Mouse (Mus musculus) cerebellum, postnatal 25 days (tissue): ENCODE measurements around the gene Acvr1c.

ENCODE experiments used
- DNase-seq, 2 experiments: peaks; one replicate each; pipeline ENCODE4 v3.0.0; 2021; ENCODE audit warnings: mixed read lengths in 2 of 2

Gene Acvr1c

GRCm38 (mm10) chr2:58357414-58358131 is at the start of gene Acvr1c:
Gene Acvr1c (minus strand): TSS chr2:58357895.
- DNase-seq, result peak; percentile 51 to 75

- no peak for DNase-seq
Measured at GRCm38 (mm10) chr2:58403481-58403880, 45.8 kb upstream of the Acvr1c start.

GRCm38 (mm10) chr2:58388601-58389000 is 30.9 kb upstream of the Acvr1c start:
- no peak for DNase-seq

- no peak for DNase-seq
Measured at GRCm38 (mm10) chr2:58380020-58380419, 22.3 kb upstream of the Acvr1c start.

GRCm38 (mm10) chr2:58379475-58379874 is 21.8 kb upstream of the Acvr1c start:
- DNase-seq, result no peak

- no peak for DNase-seq
Measured at GRCm38 (mm10) chr2:58377417-58378130, 19.9 kb upstream of the Acvr1c start.

GRCm38 (mm10) chr2:58366196-58366595 is 8.5 kb upstream of the Acvr1c start:
- no peak for DNase-seq

GRCm38 (mm10) chr2:58361361-58362046 is 3.8 kb upstream of the Acvr1c start:
- DNase-seq, result no peak

- DNase-seq, result no peak
Measured at GRCm38 (mm10) chr2:58358132-58358460, 401 bp upstream of the Acvr1c start.

- peak; percentile 41 to 43 for DNase-seq
Measured at GRCm38 (mm10) chr2:58357068-58357413, 654 bp downstream of the Acvr1c start.

GRCm38 (mm10) chr2:58354389-58354788 is 3.3 kb downstream of the Acvr1c start:
- DNase-seq, result no peak

- no peak for DNase-seq
Measured at GRCm38 (mm10) chr2:58352846-58353245, 4.8 kb downstream of the Acvr1c start.

GRCm38 (mm10) chr2:58350657-58351056 is 7.0 kb downstream of the Acvr1c start:
- DNase-seq, result no peak

GRCm38 (mm10) chr2:58336730-58337129 is 21.0 kb downstream of the Acvr1c start:
- DNase-seq, result no peak

- DNase-seq, result no peak
Measured at GRCm38 (mm10) chr2:58329589-58329988, 28.1 kb downstream of the Acvr1c start.

GRCm38 (mm10) chr2:58324118-58324901 is 33.4 kb downstream of the Acvr1c start:
- peak; percentile 57 to 67 for DNase-seq

GRCm38 (mm10) chr2:58323274-58323673 is 34.4 kb downstream of the Acvr1c start:
- no peak for DNase-seq

- no peak for DNase-seq
Measured at GRCm38 (mm10) chr2:58316186-58316585, 41.5 kb downstream of the Acvr1c start.

GRCm38 (mm10) chr2:58309695-58310094 is 48.0 kb downstream of the Acvr1c start:
- DNase-seq, result no peak

GRCm38 (mm10) chr2:58304450-58304849 is 53.2 kb downstream of the Acvr1c start:
- DNase-seq, result no peak

- no peak for DNase-seq
Measured at GRCm38 (mm10) chr2:58289759-58290431, 67.8 kb downstream of the Acvr1c start.

- no peak for DNase-seq
Measured at GRCm38 (mm10) chr2:58289331-58289730, 68.4 kb downstream of the Acvr1c start.
